23 mouse cellular contexts compared by ENCODE assay signal in genomic region chr17:63411564-63411963, GRCm38 (mm10).
"Had no signal": no experiment of that assay in that cellular context is flagged by ENCODE, and none has a peak within 500 bp of the region (broad histone marks: within the 10 kb centered on the region; RNA-seq: fewer than 3 reads in every experiment).

No protein-coding gene starts in this region.

- H3K36me3 ChIP-seq: lung, embryonic 15.5 days; midbrain, embryonic 15.5 days had no signal

- H3K4me2 ChIP-seq: lung, embryonic 15.5 days; midbrain, embryonic 11.5 days; midbrain, embryonic 13.5 days; midbrain, embryonic 15.5 days; neural tube, embryonic 13.5 days; neural tube, embryonic 15.5 days; stomach, embryonic 15.5 days had no signal

- ATAC-seq: liver, postnatal 0 days; lung, postnatal 0 days; midbrain, embryonic 13.5 days; midbrain, embryonic 15.5 days had no signal

- H3K4me1 ChIP-seq: midbrain, embryonic 15.5 days; stomach, embryonic 15.5 days had no signal

- H3K9ac ChIP-seq: liver, postnatal 0 days; lung, embryonic 15.5 days; midbrain, embryonic 13.5 days; midbrain, embryonic 15.5 days; neural tube, embryonic 13.5 days; neural tube, embryonic 15.5 days; stomach, embryonic 15.5 days had no signal

- H3K27ac ChIP-seq: lung, embryonic 15.5 days; macrophage; midbrain, embryonic 13.5 days; midbrain, embryonic 15.5 days; neural tube, embryonic 13.5 days; neural tube, embryonic 15.5 days; stomach, embryonic 15.5 days; stomach, postnatal 0 days had no signal

- DNase-seq: liver, postnatal 0 days; lung, adult 2 months; lung, postnatal 14 days; lung, postnatal 36 days; retina, postnatal 1 day; right cerebral cortex, adult 18-20 months; right cerebral cortex, postnatal 25 days; right cerebral cortex, postnatal 4 days; thymus, adult 2 months; thymus, postnatal 25 days; thymus, postnatal 4 days had no signal

- H3K4me3 ChIP-seq: lung, embryonic 15.5 days; megakaryocyte, embryonic 14.5 days; midbrain, embryonic 13.5 days; midbrain, embryonic 15.5 days; myocyte; neural tube, embryonic 13.5 days; neural tube, embryonic 15.5 days; stomach, embryonic 15.5 days had no signal

- H3K9me3 ChIP-seq: lung, embryonic 15.5 days; midbrain, embryonic 15.5 days; neural tube, embryonic 15.5 days; stomach, embryonic 15.5 days had no signal

- H3K27me3 ChIP-seq: lung, embryonic 15.5 days; megakaryocyte, embryonic 14.5 days; midbrain, embryonic 13.5 days; midbrain, embryonic 15.5 days; neural tube, embryonic 13.5 days; neural tube, embryonic 15.5 days; stomach, embryonic 15.5 days had no signal
